In genomic region chr16:63615396-63615795, GRCm38 (mm10) we compare ENCODE assay signal across 24 mouse cellular contexts.
DNase-seq lines count a peak whose midpoint lies in the region; ATAC-seq and TF ChIP-seq lines count a peak whose summit lies in the region.
"Had no signal": no experiment of that assay in that cellular context is flagged by ENCODE, and none has a peak within 500 bp of the region (broad histone marks: within the 10 kb centered on the region; RNA-seq: fewer than 3 reads in every experiment).

No protein-coding gene starts in this region.

- H3K27me3 ChIP-seq in embryonic facial prominence, embryonic 11.5 days (ENCODE audit: control insufficient read depth, insufficient read depth, low read length), result no peaks in the 10 kb centered on the region
- no peaks in the 10 kb centered on the region for H3K27me3 ChIP-seq in embryonic facial prominence, embryonic 10.5 days (replicated peaks; ENCODE audit: low read depth, poor library complexity, severe bottlenecking)
- no peaks in the 10 kb centered on the region for H3K27me3 ChIP-seq in lung, embryonic 14.5 days (ENCODE audit: insufficient read depth, low read length)
- H3K27me3 ChIP-seq in midbrain, postnatal 0 days (ENCODE audit: insufficient read depth, low read length), result no peaks in the 10 kb centered on the region
- H3K27me3 ChIP-seq in midbrain, embryonic 16.5 days (ENCODE audit: control insufficient read depth, insufficient read depth, low read depth, low read length), result no peaks in the 10 kb centered on the region
- H3K27me3 ChIP-seq: forebrain, embryonic 15.5 days; heart, embryonic 13.5 days; hindbrain, embryonic 12.5 days; hindbrain, embryonic 15.5 days had no signal

- no peaks in the 10 kb centered on the region for H3K4me1 ChIP-seq in embryonic facial prominence, embryonic 11.5 days (ENCODE audit: control insufficient read depth, insufficient read depth, low read length)
- 0 out of 2 replicates have a peak, but pooled peaks cover 5% of the 10 kb centered on the region for H3K4me1 ChIP-seq in embryonic facial prominence, embryonic 10.5 days
- no peaks in the 10 kb centered on the region for H3K4me1 ChIP-seq in lung, embryonic 14.5 days (ENCODE audit: insufficient read depth)
- no peaks in the 10 kb centered on the region for H3K4me1 ChIP-seq in midbrain, postnatal 0 days (ENCODE audit: insufficient read depth, low read length)
- no peaks in the 10 kb centered on the region for H3K4me1 ChIP-seq in midbrain, embryonic 16.5 days (ENCODE audit: control insufficient read depth, insufficient read depth, low read length)
- H3K4me1 ChIP-seq: heart, embryonic 10.5 days; heart, embryonic 13.5 days; hindbrain, embryonic 12.5 days; hindbrain, embryonic 15.5 days had no signal

- H3K27ac ChIP-seq in embryonic facial prominence, embryonic 11.5 days (replicated peaks; ENCODE audit: low read depth, low read length), result no peak overlapping the region
- no peak overlapping the region for H3K27ac ChIP-seq in embryonic facial prominence, embryonic 10.5 days (replicated peaks)
- no peak overlapping the region for H3K27ac ChIP-seq in lung, embryonic 14.5 days (ENCODE audit: low read depth)
- no peak overlapping the region for H3K27ac ChIP-seq in midbrain, postnatal 0 days (ENCODE audit: low read depth, low read length)
- no peak overlapping the region for H3K27ac ChIP-seq in midbrain, embryonic 16.5 days (ENCODE audit: low read length)
- H3K27ac ChIP-seq: forebrain, embryonic 15.5 days; heart, adult 2 months; heart, embryonic 10.5 days; heart, embryonic 13.5 days; hindbrain, embryonic 12.5 days; hindbrain, embryonic 15.5 days had no signal

- WGBS in embryonic facial prominence, embryonic 11.5 days, result 42% methylated on average over 3 of the region's 3 CpGs
- WGBS in embryonic facial prominence, embryonic 10.5 days, result 45% methylated on average over 3 of the region's 3 CpGs
- 44% methylated on average over 3 of the region's 3 CpGs for WGBS in lung, embryonic 14.5 days
- 37% methylated on average over 3 of the region's 3 CpGs for WGBS in midbrain, postnatal 0 days
- WGBS in midbrain, embryonic 16.5 days, result 35% methylated on average over 3 of the region's 3 CpGs

- ATAC-seq in embryonic facial prominence, embryonic 11.5 days (replicated peaks; ENCODE audit: insufficient number of reproducible peaks, low FRiP score, low TSS enrichment, low read depth), result no peak
- no peak for ATAC-seq in lung, embryonic 14.5 days (ENCODE audit: insufficient read depth)
- ATAC-seq in midbrain, postnatal 0 days (ENCODE audit: low FRiP score), result no peak
- ATAC-seq in midbrain, embryonic 16.5 days, result no peak
- ATAC-seq: CD4-positive, CD25-positive, alpha-beta regulatory T cell, adult 4 months; forebrain, embryonic 15.5 days had no signal

- TF ChIP-seq CTCF in lung, embryonic 14.5 days (IDR thresholded peaks at IDR 0.05; ENCODE audit: low read depth), result no peak
- no peak for TF ChIP-seq CTCF in midbrain, postnatal 0 days (IDR thresholded peaks at IDR 0.05)

- DNase-seq in embryonic facial prominence, embryonic 11.5 days (ENCODE audit: low spot score), result peak; percentile 16
- DNase-seq in embryonic facial prominence, embryonic 10.5 days (ENCODE audit: low spot score), result no peak
- DNase-seq in lung, embryonic 14.5 days, result peak; percentile 21
- no peak for DNase-seq in lung, postnatal 10 days
- DNase-seq in midbrain, postnatal 0 days (ENCODE audit: low spot score), result peak; percentile 8
- peak; percentile 12 for DNase-seq in mesoderm, embryonic 11.5 days (ENCODE audit: low read depth, low spot score)
- no peak for DNase-seq in thymus, postnatal 36 days
- DNase-seq: adrenal gland, adult 2 months; adrenal gland, postnatal 14 days; cerebellum, adult 11-12 months; cerebellum, adult 8-10 months; cerebellum, postnatal 14 days; gastrocnemius, postnatal 10 days; gastrocnemius, postnatal 36 days; heart, adult 2 months; heart, postnatal 14 days; heart, postnatal 4 days had no signal

- H3K36me3 ChIP-seq in embryonic facial prominence, embryonic 11.5 days (replicated peaks; ENCODE audit: control insufficient read depth, insufficient read depth, low read depth, low read length), result no peaks in the 10 kb centered on the region
- H3K36me3 ChIP-seq in embryonic facial prominence, embryonic 10.5 days (replicated peaks), result no peaks in the 10 kb centered on the region
- H3K36me3 ChIP-seq in lung, embryonic 14.5 days (ENCODE audit: insufficient read depth), result no peaks in the 10 kb centered on the region
- H3K36me3 ChIP-seq in midbrain, postnatal 0 days (ENCODE audit: insufficient read depth, low read length), result no peaks in the 10 kb centered on the region
- H3K36me3 ChIP-seq in midbrain, embryonic 16.5 days (ENCODE audit: control insufficient read depth, insufficient read depth, low read length), result no peaks in the 10 kb centered on the region
- H3K36me3 ChIP-seq: heart, embryonic 10.5 days; heart, embryonic 13.5 days; hindbrain, embryonic 12.5 days; hindbrain, embryonic 15.5 days had no signal

- no peak overlapping the region for H3K9ac ChIP-seq in embryonic facial prominence, embryonic 11.5 days (replicated peaks; ENCODE audit: low read length)
- H3K9ac ChIP-seq in lung, embryonic 14.5 days, result no peak overlapping the region
- H3K9ac ChIP-seq in midbrain, postnatal 0 days (replicated peaks; ENCODE audit: low read length, poor library complexity, severe bottlenecking), result no peak overlapping the region
- H3K9ac ChIP-seq in midbrain, embryonic 16.5 days (ENCODE audit: low read depth, low read length), result no peak overlapping the region
- H3K9ac ChIP-seq: forebrain, embryonic 15.5 days; heart, embryonic 13.5 days; hindbrain, embryonic 12.5 days; hindbrain, embryonic 15.5 days had no signal

- H3K9me3 ChIP-seq in embryonic facial prominence, embryonic 11.5 days (replicated peaks; ENCODE audit: control insufficient read depth, low read length), result no peaks in the 10 kb centered on the region
- H3K9me3 ChIP-seq in embryonic facial prominence, embryonic 10.5 days, result no peaks in the 10 kb centered on the region
- no peaks in the 10 kb centered on the region for H3K9me3 ChIP-seq in lung, embryonic 14.5 days (ENCODE audit: low read depth, low read length)
- no peaks in the 10 kb centered on the region for H3K9me3 ChIP-seq in midbrain, postnatal 0 days (ENCODE audit: low read length)
- no peaks in the 10 kb centered on the region for H3K9me3 ChIP-seq in midbrain, embryonic 16.5 days (replicated peaks; ENCODE audit: control insufficient read depth, low read length, poor library complexity, severe bottlenecking)
- H3K9me3 ChIP-seq: forebrain, embryonic 15.5 days; heart, embryonic 10.5 days; heart, embryonic 13.5 days; hindbrain, embryonic 12.5 days; hindbrain, embryonic 15.5 days had no signal

- no peak overlapping the region for H3K4me3 ChIP-seq in embryonic facial prominence, embryonic 11.5 days (ENCODE audit: low read depth, low read length)
- H3K4me3 ChIP-seq in embryonic facial prominence, embryonic 10.5 days, result no peak overlapping the region
- no peak overlapping the region for H3K4me3 ChIP-seq in lung, embryonic 14.5 days (ENCODE audit: low read depth, low read length)
- H3K4me3 ChIP-seq in midbrain, postnatal 0 days (ENCODE audit: low read depth, low read length), result no peak overlapping the region
- no peak overlapping the region for H3K4me3 ChIP-seq in midbrain, embryonic 16.5 days (ENCODE audit: low read depth, low read length)
- H3K4me3 ChIP-seq: forebrain, embryonic 15.5 days; heart, adult 2 months; heart, embryonic 10.5 days; heart, embryonic 13.5 days; hindbrain, embryonic 12.5 days; hindbrain, embryonic 15.5 days had no signal

- H3K4me2 ChIP-seq in embryonic facial prominence, embryonic 11.5 days (ENCODE audit: low read depth, low read length), result no peak overlapping the region
- H3K4me2 ChIP-seq in lung, embryonic 14.5 days, result no peak overlapping the region
- H3K4me2 ChIP-seq in midbrain, postnatal 0 days (ENCODE audit: low read depth, low read length, poor library complexity, severe bottlenecking), result no peak overlapping the region
- H3K4me2 ChIP-seq in midbrain, embryonic 16.5 days (ENCODE audit: low read length), result no peak overlapping the region
- H3K4me2 ChIP-seq: forebrain, embryonic 15.5 days; heart, embryonic 13.5 days; hindbrain, embryonic 12.5 days; hindbrain, embryonic 15.5 days had no signal

Comparison
In these comparisons a context has a peak if more than half of its experiments do, and no peak if none do; other contexts are left out.
1. DNase-seq: peak in embryonic facial prominence, embryonic 11.5 days (single experiment), lung, embryonic 14.5 days (single experiment), midbrain, postnatal 0 days (single experiment) and mesoderm, embryonic 11.5 days (single experiment); none in embryonic facial prominence, embryonic 10.5 days (single experiment), lung, postnatal 10 days (single experiment) and thymus, postnatal 36 days (0 of 2).